In the genomic region with DNA sequence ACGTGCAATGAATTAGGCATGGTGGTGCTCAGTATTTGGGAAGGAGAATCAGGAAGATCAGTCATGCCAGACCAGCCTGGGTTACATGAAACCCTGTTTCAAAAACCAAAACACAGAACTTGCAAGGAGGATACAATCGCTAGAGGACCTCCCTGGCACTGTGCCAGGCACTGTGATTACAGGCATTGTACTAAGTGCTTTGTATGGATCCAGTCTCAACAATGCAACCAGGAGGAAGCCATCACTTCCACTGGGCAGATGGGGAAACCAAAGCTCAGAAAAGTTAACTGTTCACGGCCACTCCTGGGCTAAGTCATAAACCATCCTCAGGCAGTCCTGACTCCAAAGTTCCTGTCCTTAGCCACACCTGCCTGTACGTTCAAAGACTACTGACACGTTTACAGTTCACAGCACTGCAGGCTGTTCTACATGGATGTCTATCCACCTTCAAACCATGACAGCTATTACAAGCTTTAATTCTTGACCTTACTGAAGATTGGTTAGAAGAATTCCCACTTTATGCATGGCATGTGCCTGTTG, we compare ENCODE assay signal across 1 mouse cellular context.
TF ChIP-seq lines count a peak whose summit lies in the region.

No protein-coding gene starts in this region.

TF ChIP-seq in MEL, 35 proteins besides CTCF, POLR2A, EP300 and RAD21:
- TF ChIP-seq BHLHE40 (IDR thresholded peaks at IDR 0.05; ENCODE audit: borderline replicate concordance, low read depth, low read length) (no peak), UBTF (IDR thresholded peaks at IDR 0.05; ENCODE audit: borderline replicate concordance, insufficient read depth, low read depth, low read length) (no peak)
TF ChIP-seq in MEL: peak in this region for 0.
